Mouse (Mus musculus): ENCODE data around the gene Tigit.

Tigit gene

DNA sequence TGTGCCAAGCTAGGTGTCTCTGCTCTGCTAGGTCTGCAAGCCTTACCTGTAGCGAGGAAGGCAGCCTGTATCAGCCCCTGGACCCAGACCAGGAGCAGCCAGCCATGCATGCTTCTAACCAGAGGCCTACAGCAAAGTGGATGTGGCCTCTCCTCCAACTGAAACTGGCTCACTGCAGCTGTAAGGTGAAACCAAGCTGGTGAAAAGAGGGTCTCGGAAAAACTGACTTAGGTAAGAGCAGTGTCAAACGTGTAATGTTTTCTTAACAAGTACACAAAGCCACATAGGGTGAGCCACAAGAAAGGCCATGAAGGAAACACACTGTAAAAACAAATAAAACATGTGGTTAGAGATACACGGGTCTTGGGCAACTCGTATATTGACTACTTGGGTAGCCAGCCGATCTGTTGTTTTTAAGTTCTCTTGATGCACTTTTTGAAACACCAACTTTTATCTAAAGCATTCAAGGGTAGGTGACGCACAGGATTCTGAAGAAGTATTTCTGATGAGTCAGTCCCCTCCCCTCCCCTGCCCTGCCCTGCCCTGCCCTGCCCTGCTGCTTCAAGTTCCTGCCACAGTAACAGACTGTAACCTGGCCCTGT lies at the start of gene Tigit:
Gene Tigit (minus strand): TSS at position 169 of the 602 bp plus-strand sequence.
- DNase-seq (ENCODE audit: low spot score in 2 of 2) = no peak

- no peak for DNase-seq (ENCODE audit: low spot score in 2 of 2)
Observed at GRCm38 (mm10) chr16:43711361-43711760, 47.4 kb upstream of the Tigit start.

DNA sequence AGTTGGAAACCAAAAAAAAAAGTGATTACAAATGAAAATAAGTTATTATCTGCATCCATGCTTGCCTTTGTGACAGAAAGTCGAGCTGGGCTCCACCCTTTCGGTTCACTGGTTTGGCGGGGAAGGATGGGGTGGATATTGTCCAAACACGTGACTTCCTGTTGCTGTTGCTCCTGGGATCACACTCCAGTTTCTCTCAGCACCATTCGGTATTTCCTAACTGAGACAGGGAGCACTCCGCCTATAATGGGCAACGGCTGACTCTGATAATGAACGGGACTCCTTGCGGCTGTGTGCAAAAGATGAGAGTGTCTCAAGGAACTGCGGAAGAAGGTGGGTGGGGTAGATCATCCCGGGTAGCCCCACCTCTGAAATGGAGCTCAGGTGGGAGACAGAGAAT lies 46.7 kb upstream of the Tigit start:
- DNase-seq (ENCODE audit: low spot score in 2 of 2) = no peak

DNA sequence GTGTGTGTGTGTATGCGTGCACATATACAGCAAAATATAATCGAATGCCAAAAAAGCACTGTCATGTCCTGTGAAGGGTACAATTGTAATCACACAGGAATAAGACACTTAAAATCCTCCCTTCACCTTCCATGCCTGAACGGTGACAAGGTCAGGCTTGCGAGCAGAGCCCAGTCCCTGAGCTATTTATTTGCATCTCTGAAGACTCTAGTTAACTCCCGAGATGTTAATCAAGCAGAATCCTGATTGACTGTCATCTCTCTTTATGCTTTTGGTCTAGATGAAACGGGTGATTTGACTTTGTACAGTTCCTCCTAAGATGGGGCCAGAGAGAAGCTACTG lies 46.2 kb upstream of the Tigit start:
- DNase-seq (ENCODE audit: low spot score in 2 of 2) = no peak

- no peak for DNase-seq (ENCODE audit: low spot score in 2 of 2)
Observed at GRCm38 (mm10) chr16:43709432-43710133, 45.6 kb upstream of the Tigit start.

GRCm38 (mm10) chr16:43709062-43709413 lies 45.1 kb upstream of the Tigit start:
- DNase-seq (ENCODE audit: low spot score in 2 of 2) = no peak

DNA sequence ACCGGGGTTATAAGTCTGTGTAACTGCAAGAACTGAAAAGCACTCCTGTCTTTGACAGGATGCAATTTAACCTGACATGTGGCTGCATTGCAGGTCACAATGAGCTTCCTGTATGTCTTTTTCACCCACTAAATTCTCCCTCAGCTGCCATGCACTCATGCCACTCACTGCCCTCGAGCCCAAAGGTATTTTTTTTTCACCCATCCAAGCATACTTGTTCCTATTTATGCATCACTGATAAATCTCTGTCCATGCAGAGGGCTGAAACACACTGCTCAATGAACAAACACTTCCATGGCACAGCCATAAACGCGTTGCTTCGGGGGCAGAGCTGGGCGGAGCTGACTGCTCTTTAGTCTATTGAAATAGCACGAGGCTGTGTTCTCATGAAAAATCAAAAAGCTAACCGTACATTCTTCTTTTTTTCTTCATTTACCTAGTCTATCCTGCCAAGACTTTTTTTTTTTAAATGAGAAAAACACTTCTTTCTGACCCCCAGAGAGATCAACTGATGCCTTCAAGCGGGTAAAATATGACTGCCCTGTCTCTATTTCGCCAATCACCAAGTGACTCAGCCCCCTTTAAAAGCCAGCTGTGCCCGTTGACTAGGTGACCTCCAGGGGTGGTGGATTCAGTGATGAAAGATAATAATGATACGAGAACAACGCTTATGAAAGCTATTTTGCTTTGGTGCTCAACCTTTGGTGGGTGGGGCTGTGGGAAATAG lies 44.6 kb upstream of the Tigit start:
- DNase-seq (ENCODE audit: low spot score in 2 of 2) = no peak

GRCm38 (mm10) chr16:43701765-43702504 lies 38.0 kb upstream of the Tigit start:
- DNase-seq (ENCODE audit: low spot score in 2 of 2) = no peak

- no peak for DNase-seq (ENCODE audit: low spot score in 2 of 2)
Observed at GRCm38 (mm10) chr16:43700575-43700974, 36.6 kb upstream of the Tigit start.

- peak in 1 of 2 experiments; percentile 50 for DNase-seq (ENCODE audit: low spot score in 2 of 2)
Observed at GRCm38 (mm10) chr16:43698735-43699649, 35.0 kb upstream of the Tigit start.

GRCm38 (mm10) chr16:43697772-43698171 lies 33.8 kb upstream of the Tigit start:
- no peak for DNase-seq (ENCODE audit: low spot score in 2 of 2)

GRCm38 (mm10) chr16:43695852-43696251 lies 31.9 kb upstream of the Tigit start:
- no peak for DNase-seq (ENCODE audit: low spot score in 2 of 2)

DNA sequence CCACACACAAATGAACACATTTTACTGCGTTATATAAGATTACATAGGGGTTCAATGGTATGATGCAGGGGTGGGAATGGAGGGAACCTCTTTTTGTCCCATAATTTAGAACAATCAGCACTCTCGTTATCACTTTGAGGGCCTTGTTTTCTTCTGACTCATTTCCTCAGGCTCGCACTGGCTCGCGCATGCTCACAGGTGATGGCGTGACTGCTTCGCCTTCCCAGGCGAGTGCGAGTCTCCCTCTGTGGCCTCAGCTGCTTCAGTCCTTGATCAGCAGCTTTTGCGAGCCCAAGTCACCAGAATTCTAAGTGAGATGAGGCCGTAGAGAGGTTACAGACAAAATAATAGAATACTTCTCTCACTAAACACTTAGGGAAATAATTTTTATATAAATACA lies 30.2 kb upstream of the Tigit start:
- DNase-seq (ENCODE audit: low spot score in 2 of 2) = no peak

DNA sequence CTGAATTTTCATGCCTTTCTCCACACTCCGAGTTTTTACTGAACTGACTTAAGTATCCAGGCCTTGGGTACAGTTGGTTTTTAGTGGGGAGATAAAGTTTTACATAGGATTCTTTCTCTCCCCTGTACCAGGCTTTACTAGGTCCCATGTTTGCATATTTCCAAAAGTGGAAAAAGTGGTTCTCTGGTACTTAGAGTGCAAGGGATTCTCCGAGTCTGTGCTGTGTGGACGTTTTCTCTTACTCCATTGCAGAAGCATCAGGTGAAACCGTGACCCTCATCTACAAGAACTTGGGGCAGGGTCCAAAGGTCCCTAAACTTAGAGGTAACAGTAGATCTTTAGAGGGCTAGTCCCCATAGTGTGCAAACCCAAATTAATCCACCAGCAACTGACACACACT lies 28.7 kb upstream of the Tigit start:
- DNase-seq (ENCODE audit: low spot score in 2 of 2) = no peak

DNA sequence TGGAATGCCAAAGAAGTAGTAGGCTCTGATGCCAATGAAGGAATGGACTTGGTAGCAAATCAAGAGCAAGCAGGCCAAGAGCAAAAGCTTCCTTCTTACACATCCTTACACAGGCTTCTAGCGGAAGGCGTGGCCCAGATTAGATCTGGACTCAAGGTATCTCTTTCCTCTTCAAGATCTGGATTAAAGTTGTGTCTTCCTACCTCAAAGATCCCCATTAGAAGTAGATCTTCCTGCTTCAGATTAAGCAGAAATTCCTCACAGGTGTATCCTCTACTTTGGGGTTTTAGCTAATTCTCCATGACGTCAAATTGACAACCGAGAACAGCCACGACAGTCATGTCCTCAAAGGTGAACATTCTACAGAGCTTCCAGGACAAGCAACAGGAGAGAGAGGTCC lies 27.8 kb upstream of the Tigit start:
- DNase-seq (ENCODE audit: low spot score in 2 of 2) = no peak

DNA sequence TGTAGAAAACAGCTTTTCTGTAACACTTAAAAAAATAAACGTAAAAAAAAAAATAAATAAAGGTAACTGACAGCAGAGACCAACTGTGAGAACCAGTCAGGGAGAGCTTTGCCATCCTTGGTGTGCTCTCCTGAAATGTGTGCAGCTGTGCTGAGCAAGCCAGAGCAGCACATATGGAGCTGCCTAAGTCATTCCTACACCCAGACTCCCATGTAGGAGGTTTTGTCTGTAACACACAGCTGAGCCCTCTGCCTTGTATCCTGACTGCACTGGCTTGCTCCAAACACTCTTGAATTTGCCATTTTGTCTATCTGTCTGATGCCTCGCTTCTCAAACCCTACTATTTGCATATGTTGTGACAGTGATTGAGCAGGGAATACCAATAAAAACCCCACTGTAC lies 27.0 kb upstream of the Tigit start:
- DNase-seq (ENCODE audit: low spot score in 2 of 2) = peak; percentile 12 to 15

DNA sequence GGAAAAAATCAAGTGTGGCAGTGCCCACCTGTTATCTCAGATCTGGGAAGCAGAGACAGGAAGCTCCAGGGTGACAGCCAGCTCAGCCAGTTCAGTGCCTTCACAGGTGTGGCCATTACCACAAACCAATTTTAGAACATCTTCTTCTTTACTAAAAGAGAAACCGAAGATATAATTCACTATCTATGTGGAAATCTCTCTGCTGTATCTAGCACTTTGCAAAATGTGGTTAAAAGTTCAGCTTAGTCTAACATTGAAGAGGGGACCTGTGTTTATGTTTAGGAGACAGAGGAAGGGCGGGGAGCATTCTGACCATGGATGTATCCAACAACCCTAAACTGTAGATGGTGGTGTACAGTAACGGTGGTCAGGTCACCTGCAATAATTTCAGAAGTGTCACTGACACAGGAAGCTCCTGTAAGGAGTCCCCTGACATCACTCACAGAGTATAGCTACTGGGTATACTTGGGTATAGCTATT lies 26.3 kb upstream of the Tigit start:
- no peak for DNase-seq (ENCODE audit: low spot score in 2 of 2)

- DNase-seq (ENCODE audit: low spot score in 2 of 2) = no peak
Observed at GRCm38 (mm10) chr16:43687968-43688367, 24.0 kb upstream of the Tigit start.

DNA sequence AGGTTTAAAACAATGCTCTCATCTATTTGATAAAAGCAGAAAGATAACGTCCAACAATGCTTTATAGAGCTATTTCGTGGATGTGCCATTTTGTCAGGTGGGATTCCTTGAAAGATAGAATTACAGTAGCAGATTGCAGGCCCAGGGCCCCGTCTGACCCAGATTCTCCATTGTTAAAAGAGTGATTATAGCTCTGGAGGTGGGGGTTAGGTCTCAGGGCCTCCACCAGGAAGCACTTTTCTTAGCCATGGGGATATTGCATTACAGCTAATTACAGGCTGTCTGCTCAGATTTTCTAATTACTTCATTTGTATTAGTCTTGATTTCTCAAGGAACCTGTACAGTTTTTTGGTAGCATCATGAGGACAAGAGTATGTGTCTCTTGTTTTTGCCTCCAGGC lies 10.5 kb upstream of the Tigit start:
- no peak for DNase-seq (ENCODE audit: low spot score in 2 of 2)

DNA sequence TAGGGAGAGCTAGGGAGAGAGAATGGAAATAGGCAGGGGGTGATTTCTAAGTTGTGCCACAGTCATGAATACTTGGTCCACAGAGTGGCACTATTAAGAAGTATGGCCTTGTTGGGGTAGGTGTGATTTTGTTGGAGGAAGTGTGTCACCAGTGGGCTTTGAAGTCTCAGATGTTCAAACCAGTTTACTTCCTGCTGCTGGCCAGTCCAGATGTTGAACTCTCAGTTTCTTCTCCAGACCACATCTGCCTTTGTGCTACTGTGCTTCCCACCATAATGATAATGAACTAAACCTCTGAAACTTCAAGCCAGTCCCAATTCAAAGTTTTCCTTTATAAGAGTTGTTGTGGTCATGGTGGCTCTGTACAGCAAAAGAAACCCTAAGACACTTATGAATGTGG lies 8.8 kb upstream of the Tigit start:
- DNase-seq (ENCODE audit: low spot score in 2 of 2) = no peak

- DNase-seq (ENCODE audit: low spot score in 2 of 2) = no peak
Observed at GRCm38 (mm10) chr16:43671972-43672371, 8.0 kb upstream of the Tigit start.

All from right cerebral cortex, postnatal 36 days (tissue).